Mouse (Mus musculus): ENCODE data around the gene Net1.
"Not testable (repeated sequence)": the region's sequence is repeated elsewhere in the genome, so short reads cannot be mapped to it uniquely, and the experiment has no call there.

The Net1 gene

DNA sequence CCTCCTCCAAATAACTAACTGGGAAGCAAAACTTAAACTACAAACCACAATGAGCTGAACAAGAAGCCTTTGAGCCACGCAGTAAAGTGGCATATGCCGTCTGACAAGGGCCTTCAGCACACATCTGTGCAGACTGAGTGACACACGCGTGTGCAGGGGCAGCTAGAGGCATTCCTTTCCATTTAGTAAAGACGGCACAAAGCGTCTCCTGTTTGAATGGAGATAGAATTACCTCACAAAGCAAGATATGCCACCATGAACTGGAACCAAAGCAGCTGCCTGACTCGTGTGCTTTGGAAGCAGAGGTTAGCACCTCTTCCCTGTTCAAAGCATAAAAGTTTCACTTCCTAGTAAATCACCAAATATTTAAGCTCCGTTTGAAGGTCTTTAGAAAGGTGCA lies 28.0 kb downstream of the Net1 start:
- no peak for DNase-seq (ENCODE audit: low spot score)

- DNase-seq (ENCODE audit: low spot score) = no peak
Observed at GRCm38 (mm10) chr13:3889111-3889510, 28.9 kb downstream of the Net1 start.

DNA sequence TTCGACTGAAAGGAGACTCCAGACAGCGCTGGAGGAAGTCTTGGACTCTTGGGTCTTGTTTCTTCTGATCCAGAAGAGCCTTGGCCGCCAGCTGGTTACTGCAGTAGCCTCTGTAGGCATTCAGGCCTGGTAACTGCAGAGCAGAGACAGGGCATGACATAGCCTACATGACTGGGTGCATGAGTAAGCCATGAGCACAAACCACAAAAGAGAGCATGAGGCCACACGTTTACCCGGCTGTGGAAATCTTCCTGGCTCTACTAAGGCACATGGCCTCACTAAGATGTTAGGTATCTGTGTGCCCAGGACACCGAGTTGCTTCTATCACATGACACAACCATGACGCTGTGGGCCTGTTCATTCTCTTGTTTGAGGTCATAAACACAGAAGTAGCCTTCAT lies 31.4 kb downstream of the Net1 start:
- DNase-seq (ENCODE audit: low spot score) = no peak

DNA sequence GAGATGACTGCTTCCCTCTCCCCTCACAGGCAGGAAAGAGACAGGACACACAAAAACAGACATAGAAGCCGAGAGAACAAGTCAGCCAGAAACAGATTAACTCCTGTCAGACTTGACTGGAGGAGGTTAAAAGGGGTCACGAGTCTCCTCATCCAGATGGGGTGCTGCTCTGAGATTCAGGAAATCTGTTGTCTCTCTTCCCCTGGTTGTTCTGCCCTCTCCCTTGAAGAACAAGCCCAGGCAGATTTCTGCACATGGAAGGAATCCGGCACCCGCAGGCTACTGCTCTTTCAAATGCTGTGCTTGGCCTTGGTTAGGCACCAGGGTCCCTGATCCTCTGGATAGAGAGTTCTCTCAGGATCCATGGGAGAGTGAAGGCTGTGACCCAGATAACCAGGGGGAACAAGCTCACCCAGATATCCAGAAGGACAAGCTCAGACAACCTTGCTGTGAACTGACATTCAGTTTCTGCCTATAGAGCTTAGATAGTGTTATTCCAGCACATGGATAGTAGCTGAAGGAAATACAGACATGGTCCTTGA lies 40.3 kb downstream of the Net1 start:
- DNase-seq (ENCODE audit: low spot score) = no peak

DNA sequence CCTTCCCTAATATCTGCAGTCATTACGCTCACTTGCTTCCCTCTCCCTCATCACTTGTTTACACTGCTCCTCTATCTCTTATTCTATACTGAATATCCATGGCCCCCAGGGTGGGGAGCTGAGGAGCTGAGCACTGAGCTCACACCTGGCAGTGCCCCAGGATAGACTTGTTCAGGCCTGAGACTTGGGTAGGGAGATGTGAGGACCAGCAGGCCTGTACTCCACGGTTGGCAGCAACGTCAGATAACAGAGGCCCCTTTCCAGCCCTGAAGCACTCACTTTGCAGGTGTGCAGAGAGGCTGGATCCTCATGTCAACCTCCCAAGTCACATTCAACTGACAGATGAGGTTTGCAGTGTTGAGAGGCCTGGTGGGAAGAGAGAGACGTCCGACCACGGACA lies 40.8 kb downstream of the Net1 start:
- DNase-seq (ENCODE audit: low spot score) = no peak

GRCm38 (mm10) chr13:3876448-3876847 lies 41.6 kb downstream of the Net1 start:
- DNase-seq (ENCODE audit: low spot score) = peak; percentile 31

DNA sequence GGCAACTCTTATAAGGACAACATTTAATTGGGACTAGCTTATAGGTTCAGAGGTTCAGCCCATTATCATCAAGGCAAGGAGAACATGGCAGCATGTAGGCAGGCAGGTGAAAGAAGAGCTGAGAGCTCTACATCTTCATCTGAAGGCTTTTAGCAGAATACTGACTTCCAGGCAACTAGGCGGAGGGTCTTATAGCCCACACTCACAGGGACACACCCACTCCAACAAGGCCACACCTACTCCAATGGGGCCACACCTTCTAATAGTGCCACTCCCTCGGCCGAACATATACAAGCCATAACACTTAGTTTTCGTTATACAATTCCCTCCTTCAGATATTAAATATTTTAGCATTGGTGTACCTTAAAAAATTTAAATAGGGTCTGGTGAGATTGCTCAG lies 45.2 kb downstream of the Net1 start:
- DNase-seq (ENCODE audit: low spot score) = no peak

DNA sequence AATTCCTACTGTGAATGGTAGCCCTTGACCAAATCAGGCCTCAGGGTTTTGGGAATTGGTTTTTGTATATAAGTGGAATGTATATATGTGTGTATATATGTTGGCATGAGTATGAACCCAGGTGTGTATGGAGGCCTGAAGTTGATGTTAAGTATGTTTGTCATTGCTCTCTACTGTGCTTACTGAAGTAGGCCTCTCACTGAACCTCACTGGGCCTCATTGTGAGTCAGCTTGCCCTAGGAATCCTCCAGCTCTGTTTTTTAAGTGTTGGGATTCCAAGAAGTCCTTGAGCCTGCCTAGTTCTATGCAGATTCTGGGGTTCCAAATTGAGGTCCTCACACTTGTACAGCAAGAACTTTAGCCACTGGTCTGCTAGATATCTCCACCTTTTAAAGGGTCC lies 48.1 kb downstream of the Net1 start:
- DNase-seq (ENCODE audit: low spot score) = no peak

DNA sequence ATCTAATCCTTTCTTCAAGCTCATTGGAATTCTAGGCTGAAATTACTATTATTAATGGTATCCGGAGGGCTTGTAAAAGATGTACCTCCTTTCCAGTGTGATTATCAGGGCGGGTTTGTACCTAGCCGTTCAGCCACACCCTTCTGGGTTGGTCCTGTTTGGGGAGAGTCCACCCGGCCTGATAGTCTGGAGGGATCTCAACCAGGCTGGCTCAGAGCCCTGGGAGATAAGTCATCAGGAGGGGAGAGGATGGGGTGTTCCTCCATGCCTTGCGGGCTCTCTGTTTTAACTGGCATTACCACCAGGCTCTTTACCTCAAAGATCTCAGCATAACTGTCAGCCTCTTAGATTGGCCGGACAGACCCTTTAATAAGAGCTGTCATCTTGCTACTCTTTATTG lies 50.9 kb downstream of the Net1 start:
- no peak for DNase-seq (ENCODE audit: low spot score)

- DNase-seq (ENCODE audit: low spot score) = no peak
Observed at GRCm38 (mm10) chr13:3866355-3867052, 51.5 kb downstream of the Net1 start.

GRCm38 (mm10) chr13:3865648-3866354 lies 52.2 kb downstream of the Net1 start:
- no peak for DNase-seq (ENCODE audit: low spot score)

GRCm38 (mm10) chr13:3862922-3863580 lies 55.0 kb downstream of the Net1 start:
- DNase-seq (ENCODE audit: low spot score) = peak; percentile 33

DNA sequence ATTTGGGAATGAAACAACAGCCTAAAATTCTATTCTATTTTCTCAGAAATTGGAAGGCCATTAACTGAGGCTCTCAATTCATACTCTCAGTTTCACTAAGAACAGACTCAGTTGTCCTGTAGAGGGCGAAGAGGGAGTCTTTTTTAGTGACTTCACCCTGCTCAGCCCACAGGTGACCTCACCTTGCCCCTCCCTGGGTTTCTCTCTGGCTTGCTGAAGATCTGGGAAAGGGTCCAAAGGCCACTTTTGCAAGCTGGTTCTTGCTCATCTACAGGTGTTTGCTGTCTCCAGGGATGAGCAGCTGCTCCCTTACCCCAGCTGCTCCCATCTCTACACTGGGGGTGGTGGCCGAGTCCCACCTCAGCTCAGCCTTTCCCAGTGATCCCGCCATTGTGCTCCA lies 55.7 kb downstream of the Net1 start:
- no peak for DNase-seq (ENCODE audit: low spot score)

DNA sequence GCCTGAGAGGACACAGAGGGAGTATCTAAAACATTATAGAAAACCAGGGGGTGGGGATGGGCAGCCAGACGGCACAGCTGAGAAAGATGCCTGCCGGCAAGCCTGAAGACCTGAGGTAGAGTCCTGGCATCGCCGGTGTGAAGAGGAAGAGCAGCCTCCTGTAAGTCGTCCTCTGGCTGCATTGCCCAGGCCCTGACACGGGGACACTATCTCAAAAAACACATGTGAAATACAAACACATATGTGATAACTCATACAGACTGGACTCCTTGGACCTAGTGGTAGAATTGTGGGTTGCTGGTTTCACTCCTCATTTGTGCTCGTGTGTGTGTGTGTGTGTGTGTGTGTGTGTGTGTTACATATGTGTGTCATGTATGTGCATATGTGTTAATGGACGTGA lies 56.8 kb downstream of the Net1 start:
- DNase-seq (ENCODE audit: low spot score) = no peak

- no peak for DNase-seq (ENCODE audit: low spot score)
Observed at GRCm38 (mm10) chr13:3856252-3856651, 61.8 kb downstream of the Net1 start.

- DNase-seq (ENCODE audit: low spot score) = no peak
Observed at GRCm38 (mm10) chr13:3854856-3855255, 63.2 kb downstream of the Net1 start.

GRCm38 (mm10) chr13:3853648-3854333 lies 64.2 kb downstream of the Net1 start, which contains the start of gene Calm5:
Calm5 (plus strand) TSS chr13:3854173.
- DNase-seq (ENCODE audit: low spot score) = not testable (repeated sequence)

DNA sequence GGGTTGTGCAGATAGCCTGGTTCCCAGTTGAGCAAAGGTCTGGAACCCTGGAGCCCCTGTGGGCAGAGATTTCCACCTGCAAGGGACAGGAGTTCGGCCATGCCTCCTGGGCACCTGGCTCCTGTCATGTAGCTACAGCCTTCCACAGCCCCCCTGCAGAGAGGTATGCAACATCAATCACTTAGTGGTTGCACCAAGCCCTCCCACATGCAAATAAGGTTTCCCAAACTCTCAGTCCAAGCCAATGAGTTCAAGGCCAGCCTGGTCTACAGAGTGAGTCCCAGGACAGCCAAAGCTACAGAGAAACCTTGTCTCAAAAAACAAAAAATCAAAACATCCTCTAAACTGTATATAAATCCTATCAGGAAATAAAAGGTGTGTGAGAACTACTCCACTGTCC lies 67.7 kb downstream of the Net1 start:
- no peak for DNase-seq (ENCODE audit: low spot score)

- DNase-seq (ENCODE audit: low spot score) = not testable (repeated sequence)
Observed at GRCm38 (mm10) chr13:3840662-3841061, 77.4 kb downstream of the Net1 start.

DNA sequence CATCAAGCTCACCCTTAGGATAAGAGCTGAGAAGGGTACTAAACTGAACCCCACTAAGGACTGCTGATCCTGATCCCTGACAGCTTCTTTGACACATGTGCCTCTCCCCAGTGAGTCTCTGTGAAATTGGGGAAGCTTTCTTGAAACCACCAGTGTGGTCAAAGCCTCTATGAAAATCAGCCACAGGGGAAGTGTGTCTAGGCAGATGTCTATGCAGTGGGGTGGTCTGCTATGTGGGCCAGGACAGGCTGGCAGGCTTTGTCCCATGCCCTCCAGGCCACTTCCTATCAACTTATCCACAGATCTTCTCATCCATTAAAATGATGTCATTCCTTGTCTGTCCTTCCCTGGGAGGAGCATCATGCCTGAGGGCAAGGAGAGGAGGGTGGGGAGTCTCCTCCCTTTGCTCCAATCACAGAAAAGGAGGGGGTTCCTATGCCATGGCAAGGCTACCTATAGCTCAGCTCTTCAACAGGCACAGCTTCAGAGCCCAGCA lies 80.7 kb downstream of the Net1 start, which contains the start of gene Calm4:
TSS of gene Calm4 (plus strand) at position 446 of the 496 bp plus-strand sequence.
- DNase-seq (ENCODE audit: low spot score) = not testable (repeated sequence)

- DNase-seq (ENCODE audit: low spot score) = not testable (repeated sequence)
Observed at GRCm38 (mm10) chr13:3833644-3834043, 84.4 kb downstream of the Net1 start.

DNA sequence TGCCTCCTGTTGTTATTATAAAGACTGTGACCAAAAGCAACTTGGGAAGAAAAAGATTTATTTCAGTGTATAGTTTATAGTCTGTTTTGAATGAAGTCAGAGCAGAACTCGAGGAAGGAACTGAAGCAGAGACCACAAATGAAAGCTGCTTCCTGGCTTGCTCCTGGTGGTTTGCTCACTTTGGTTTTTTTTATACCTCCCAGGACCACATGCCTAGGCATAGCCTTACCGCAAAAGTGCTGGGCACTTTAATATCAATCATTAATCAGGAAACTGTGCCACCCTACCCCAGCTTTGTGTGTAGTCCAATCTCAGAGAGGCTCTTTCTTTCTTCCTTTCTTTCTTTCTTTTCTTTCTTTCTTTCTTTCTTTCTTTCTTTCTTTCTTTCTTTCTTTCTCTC lies 85.6 kb downstream of the Net1 start:
- DNase-seq (ENCODE audit: low spot score) = no peak
